Mouse (Mus musculus): ENCODE results near the gene Prtn3.

Gene Prtn3

GRCm38 (mm10) chr10:79928030-79928694 lies 53.9 kb downstream of the Prtn3 start:
- no peak for DNase-seq

- DNase-seq = no peak
Observed at GRCm38 (mm10) chr10:79928907-79929701, 54.8 kb downstream of the Prtn3 start.

- no peak for DNase-seq
Observed at GRCm38 (mm10) chr10:79929967-79930825, 55.9 kb downstream of the Prtn3 start.

- DNase-seq = no peak
Observed at GRCm38 (mm10) chr10:79930826-79931186, 56.5 kb downstream of the Prtn3 start.

GRCm38 (mm10) chr10:79931797-79932196 lies 57.5 kb downstream of the Prtn3 start:
- no peak for DNase-seq

GRCm38 (mm10) chr10:79932736-79933135 lies 58.5 kb downstream of the Prtn3 start:
- DNase-seq = peak in 1 of 2 experiments; percentile 62
